Mouse (Mus musculus) kidney, adult 11 months (tissue): ENCODE measurements around the gene Sf3a3.
A peak's percentile ranks its signal among the peaks of the same experiment; 100 is the strongest.
"Not testable (repeated sequence)": the region's sequence is repeated elsewhere in the genome, so short reads cannot be mapped to it uniquely, and the experiment has no call there.

Source experiments
- DNase-seq: peaks from one replicate; pipeline ENCODE4 v3.0.0; 2022

Gene Sf3a3

DNA sequence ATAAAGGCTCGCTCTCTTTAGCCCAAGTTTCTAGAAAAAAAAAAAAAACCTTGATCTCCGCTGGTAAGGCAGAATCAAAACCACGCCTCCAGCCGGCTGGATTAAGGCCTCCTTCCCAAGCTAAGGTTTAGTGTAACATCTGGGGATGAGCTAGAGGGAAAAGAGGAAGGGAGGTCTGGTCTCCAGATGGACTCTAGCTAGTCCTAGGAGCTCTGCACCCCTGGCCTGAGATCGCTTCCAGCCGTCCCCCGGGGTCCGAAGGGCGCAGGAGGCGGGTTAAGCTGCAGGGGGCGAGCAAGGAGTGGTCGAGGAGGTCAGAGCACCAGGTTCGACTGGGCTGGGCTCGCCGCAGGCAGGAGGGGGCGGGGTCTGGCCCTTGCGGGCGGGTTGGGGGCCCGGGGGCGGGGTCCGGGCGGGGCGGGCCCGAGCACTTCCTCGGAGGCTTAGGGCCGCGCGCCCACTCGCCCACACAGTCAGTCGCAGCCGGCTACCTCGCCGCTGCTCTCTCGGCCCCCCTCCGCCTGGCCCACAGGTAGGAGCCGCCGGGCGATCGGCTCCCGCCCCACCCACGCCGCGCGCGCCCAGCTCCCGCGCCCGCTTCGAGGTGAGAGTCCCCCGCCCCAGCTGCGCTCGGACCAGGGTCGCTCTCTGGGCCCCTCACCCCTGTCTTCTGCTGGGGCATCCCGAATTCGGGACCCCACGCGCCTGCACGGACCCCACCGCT, 14.2 kb upstream of the Sf3a3 start, which contains the start of gene Fhl3:
TSS of gene Fhl3 (plus strand) at position 454 of the 724 bp plus-strand sequence.
- DNase-seq, result peak; percentile 80

DNA sequence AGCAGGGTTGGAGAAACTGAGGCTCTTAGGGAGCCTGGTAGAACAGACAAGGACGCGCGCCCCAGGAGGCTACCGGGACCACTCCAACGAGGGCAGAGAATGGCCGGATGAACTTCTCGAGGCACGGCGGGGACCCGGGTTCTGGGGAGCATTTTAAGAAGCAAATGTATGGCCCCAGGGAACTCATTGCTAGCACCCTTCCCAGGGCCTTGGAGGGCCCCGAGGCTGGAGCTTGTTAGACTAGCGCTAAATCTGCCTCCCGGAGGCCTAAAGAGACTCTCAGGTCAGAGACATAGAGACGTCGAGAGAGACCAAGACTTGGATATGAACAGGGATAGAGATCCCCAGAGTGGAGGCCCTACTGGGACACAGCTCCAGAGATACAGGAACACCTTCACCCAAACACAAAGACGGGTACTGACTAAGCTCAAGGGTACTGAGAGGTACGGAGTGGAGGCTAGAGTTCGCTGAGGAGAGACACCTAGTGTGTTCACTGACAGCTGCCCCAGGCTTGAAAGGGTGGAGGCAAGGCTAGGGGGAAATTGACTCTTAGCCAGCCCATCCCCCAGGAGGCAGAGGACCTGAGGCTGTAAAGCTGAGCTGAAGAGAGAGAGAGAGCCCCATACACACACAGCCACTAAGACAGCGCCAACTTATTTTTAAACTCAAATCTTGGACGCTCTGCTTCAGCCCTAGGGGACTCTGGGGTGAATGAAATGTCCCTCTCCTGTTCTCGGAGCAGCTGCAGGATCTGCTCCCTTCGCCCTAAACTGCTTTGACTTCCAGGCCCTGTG, 13.3 kb upstream of the Sf3a3 start:
- no peak for DNase-seq

DNA sequence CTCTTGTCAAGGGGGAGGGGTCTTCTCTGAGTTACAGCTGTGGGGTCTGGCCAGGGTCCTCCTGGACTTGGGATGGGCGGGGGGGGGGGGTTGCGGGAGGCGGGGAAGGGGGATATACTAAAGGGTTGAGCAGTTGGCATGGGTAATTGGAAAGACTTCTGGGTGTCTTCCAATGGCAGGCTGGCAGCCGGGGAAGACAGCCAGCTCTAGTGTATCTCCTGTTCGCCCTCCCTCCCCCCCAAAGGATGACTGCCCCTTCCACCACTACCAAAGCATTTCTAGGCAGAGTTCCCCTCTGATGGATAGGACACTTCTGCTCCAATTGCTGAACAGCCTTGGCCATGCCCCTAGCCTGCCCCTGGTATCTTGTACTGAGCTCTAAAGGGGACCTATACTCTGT, 12.7 kb upstream of the Sf3a3 start:
- DNase-seq, result no peak

DNA sequence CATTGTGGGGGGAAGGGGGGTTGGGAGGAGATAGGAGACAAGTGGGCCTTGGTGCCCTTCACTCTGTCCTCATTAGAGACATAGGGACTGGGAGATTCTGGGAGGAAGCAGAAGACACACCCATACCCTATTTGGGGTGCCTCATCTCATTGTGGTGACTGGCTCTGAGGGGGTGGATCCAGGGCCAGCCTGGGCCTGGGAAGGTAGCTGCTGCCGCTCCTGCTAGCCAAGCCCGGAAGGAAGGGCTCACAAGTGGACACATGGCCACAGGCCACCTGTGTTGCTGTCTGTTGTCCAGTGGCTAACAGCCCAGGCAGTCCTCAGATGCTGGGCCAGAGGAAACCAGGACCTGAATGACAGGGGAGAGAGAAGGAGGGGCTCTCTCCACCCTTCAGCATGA, 11.2 kb upstream of the Sf3a3 start:
- DNase-seq, result no peak

DNA sequence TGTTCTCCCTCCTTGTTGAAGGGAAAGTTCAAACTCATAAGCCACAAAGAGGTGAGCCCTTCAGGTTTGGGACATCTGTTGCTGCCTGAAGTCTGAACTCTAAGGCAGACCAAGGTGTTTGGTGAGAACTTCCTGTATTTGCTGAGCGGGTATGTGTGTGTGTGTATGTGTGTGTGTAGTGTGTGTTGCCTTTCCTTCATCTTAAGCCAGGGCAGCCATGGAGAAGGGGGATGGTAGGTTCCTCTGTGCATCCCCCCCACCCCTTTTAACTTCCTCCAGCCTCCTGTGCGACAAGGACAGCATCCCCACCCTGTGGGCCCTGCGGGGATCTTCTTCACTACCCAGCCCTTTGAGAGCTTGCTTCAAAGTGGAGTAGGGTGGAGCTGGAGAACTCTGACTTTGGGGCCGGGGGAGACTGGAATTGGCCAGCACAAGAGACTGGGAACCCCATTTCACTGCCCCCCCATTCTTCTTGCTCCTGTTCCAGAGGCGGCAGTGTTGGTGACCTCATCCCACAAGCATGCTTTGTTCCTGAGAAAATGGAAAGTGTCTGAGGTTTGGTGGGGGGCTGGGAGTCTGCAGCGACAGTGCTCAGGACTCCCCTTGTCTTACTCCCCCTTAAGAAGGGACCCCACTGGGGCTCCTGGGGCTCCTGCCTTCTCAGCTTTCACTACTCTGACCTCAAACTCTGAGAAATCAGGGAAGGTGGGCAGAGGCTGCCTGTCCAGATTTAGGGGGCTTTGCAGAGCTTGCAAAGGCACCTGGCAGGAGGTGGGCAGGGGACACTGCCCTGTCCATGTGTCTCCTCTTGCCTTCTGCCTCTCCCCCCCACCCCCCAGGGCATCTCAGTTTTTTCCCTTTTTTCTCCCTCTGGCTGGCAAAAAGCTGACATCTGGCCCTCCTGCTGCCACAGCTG, 10.4 kb upstream of the Sf3a3 start:
- DNase-seq, result no peak

DNA sequence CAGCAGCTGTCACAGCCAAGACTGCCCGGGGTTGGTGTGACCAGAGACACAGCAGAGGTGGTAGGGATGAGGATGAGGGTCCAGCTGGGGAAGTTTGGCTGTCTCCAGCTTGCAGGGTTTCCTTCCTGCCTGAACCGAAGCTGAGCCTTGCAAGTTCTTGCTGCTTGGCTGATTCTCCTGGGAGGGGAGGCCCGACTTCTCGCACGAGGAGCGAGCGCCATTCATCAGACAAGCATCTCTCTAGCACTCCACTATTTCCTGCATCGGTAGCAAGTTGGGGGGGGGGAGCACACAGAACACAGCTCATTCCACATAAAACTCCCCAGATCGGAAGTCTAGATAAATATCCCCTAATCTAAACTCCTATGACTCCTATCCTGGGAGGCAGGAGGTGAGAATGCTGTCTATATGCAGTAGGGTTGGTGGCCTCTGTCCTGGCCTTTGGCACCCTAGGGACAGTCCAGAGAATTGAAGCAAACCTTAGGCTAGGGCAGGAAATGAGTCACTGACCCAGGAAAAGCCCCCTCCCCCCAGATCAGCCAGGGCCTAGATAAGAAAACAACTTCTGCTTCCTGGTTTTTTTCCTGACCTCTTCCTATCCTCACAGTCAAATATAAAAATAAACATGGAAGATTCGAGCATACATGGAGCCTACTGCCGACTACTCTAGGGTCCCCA, 9.6 kb upstream of the Sf3a3 start:
- DNase-seq, result peak; percentile 52

DNA sequence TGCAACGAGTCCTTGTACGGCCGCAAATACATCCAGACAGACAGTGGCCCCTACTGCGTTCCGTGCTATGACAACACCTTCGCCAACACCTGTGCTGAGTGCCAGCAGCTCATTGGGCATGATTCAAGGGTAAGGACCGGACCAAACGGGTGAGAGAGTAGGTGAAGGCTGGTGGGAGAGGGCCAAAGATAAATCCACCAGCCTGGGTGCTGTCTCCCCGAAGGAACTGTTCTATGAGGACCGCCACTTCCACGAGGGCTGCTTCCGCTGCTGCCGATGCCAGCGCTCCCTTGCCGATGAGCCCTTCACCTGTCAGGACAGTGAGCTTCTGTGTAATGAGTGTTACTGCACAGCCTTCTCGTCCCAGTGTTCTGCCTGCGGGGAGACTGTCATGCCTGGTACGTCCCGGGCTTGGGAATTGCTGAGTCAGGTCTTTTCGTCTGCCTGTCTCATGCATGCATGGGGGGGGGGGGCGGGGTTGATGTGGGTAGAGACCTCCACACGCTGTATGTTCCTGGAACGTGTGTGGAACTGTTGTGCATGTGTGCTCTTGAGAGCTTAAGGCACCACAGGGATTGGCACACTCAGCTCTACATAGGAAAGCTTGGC, 8.8 kb upstream of the Sf3a3 start:
- DNase-seq, result no peak

DNA sequence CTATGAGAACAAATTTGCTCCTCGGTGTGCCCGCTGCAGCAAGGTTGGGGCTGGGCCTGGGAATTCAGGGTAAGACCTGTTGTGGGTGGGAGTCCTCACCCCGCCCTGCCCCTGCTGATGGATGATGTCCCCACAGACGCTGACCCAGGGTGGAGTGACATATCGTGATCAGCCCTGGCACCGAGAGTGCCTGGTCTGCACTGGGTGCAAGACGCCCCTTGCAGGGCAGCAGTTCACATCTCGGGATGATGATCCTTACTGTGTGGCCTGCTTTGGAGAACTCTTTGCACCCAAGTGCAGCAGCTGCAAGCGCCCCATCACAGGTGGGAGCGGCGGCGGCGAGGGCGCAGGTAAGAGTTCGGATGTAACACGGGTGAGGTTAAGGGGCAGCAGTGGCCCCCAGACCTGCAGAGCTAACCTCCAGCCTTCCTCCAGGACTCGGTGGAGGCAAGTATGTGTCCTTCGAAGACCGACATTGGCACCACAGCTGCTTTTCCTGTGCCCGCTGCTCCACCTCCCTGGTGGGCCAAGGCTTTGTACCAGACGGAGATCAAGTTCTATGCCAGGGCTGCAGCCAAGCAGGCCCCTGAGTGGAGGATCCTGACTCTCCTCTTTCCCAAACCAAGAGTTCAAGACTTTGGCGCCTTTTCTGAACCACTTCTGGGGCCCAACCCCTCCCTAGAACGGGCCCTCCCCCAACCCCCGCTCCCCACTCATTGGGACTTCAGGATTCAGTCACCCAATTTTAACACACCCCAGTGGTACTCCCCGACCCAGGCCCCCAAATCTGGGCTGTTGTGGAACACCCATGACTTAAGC, 7.0 kb upstream of the Sf3a3 start:
- not testable (repeated sequence) for DNase-seq

DNA sequence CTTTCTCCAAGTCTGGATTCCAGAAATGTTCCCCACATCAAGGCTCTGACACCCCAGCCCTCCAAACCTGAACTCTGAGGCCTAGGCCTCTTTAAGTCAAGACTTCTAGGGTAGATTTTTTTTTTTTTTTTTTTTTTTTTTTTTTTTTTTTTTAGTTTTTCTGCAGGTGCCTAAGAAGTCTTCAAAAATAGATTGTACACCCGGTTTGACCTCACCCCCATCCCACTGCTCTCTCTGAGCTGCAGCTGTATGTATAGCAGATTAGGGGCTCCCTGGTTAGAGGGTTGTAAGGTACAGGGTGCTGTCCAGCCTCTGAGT, 6.4 kb upstream of the Sf3a3 start:
- DNase-seq, result not testable (repeated sequence)

DNA sequence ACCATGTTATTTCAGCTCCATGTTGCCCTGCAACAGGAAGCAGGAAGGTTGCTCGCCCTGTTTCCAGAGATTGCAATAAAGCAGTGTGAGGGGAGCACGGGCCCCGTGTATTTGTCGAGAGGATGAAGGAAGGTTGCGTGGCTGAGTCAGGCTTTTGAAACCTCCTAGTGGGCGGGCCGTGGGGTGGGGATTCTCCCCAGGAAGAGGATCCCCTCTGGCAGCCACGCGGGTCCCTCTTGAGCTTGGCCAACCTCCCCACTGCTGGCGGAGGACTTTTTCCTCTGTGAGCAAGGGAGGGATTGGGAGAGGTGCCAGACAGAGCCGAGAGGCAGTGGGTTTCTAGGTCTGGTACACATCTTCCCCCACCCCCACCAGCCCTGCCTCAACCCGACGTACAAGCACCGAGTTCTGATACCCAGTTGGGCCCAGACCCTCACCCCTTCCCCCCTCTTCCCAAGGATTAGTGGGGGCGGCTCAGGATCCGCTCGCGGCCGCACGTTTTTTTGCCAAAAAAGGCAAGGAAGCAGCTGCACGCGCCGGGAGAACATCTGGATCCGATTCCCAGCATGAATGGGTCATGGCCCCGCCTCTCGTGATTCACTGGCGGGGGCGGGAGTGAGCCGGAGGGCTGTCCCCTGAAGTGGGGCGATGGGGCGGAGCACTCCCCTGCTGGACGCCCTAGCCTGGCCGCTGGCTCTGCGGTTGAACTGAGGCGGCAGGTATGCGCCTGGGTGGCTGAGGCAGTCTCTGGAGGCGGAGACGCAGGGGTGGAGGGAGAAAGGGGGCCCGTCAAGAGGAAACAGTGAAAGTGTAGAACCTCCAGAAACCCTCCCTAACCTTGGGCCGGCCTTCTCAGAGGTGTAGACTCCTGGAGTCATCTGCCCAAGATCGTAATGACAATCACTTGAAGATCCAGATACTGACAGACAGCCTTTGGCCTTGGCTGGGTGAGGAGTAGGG, 5.8 kb upstream of the Sf3a3 start:
- peak; percentile 90 for DNase-seq

DNA sequence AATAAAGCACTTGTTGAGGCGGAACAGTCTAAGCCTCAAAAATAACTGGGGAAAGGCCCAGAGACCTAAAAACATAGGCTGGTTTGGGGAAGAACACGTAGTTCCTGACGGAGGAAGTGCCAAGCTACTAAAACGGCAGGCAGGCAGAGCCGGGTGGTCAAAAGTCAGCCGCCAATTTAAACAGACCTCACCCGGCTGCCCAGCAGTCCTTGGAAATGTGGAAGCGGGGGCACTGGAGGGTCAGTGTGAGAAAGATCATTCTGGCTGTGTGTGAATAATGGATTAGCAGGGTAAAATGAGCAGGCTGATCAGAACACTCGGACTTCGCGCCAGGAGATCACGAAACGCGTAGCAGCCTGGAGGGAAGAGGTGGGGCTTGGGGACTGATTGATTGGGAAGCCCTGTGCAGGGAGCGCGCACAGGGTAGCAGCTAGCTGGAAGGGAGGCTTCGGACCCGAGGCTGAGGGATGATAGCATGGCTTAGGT, 4.6 kb upstream of the Sf3a3 start:
- DNase-seq, result peak; percentile 48

DNA sequence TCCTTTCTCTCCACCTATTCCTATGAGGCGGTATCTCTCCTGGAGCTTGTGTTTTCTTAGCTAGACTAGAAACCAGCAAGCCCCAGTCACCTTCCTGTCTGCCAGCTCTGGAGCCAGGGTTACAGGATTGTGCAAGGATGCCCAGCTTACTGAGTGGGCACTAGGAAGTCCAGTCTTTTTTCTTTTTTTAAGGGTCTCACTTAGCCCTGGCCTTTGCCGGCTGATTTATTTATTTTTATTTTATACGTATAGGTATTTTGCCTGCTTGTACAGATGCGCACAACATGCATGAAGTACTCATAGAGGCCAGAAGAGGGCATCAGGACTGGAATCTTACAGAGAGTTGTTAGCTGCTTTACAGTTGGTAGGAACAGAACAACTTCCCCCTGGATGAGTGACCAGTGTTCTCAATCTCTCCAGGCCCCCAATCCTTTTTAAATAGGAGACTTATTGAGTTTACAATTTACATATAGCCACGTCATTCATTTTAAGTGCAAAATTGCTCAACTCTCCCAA, 3.7 kb upstream of the Sf3a3 start:
- no peak for DNase-seq

DNA sequence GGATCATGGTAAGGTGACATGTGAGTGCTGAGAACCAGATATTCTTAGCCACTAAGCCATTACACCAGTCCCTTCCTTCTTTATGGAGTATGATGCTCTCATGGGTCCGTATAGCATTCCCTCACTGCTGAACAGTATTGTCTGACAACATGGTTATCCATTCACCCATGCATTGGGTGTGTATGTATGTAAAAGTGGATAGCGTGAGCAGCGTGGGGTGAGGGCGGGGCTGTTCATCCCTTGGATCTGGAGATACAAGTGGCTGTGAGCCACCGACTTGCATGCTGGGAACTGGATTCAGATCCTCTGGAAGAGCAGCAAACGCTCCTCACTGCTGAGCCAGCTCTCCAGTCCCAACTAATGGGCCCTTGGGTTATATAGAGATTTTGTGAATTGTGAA, 2.0 kb upstream of the Sf3a3 start:
- DNase-seq, result no peak

DNA sequence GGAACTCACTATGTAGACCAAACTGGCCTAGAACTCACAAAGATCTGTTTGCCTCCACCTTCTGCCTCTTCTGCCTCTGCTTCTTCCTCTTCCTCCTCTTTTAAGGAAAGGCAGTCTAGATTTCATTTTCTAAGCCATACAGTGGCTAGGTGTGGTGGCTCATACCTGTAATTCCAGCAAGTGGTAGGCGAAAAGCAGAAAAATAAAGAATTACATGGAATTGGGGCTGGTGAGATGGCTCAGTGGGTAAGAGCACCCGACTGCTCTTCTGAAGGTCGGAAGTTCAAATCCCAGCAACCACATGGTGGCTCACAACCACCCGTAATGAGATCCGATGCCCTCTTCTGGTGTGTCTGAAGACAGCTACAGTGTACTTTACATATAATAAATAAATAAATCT, 726 bp upstream of the Sf3a3 start:
- not testable (repeated sequence) for DNase-seq

DNA sequence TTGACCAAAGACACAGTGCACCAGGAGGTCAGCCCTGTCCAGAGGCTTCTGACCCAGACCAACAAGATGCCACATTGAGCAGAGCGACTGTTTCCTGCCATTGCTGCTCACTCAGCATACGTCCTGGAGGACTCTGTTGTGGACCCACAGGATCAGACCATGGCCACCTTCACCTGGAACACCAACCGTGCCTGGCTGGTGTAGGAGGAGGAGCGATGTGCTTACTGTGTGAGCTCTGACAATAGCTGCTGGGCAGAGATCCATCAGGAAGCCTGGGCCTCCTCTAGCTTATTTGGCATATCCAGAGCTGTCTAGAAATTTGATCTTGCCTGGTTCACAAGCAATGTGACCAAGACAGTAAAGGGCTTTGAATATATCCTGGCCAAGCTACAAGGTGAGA, 4.5 kb downstream of the Sf3a3 start:
- no peak for DNase-seq

DNA sequence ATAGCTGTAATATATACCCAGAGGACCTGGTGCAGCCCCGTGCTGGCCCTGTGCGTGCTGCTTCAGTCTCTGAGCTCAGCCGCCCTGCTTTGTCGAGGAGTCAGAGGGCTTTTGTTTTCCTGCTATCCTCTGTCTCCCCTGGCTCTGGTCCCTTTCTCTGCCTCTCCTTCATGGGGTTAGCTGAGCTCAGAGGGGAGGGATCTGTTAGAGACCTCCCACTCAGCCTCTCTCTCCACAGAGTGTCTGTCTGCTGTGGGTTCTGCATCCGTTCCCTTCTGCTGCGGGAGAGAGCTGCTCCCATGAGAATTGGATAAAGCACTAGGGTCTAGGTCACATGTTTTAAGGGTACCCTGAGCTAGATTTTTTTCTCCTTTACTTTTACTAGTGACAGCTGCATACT, 11.5 kb downstream of the Sf3a3 start:
- no peak for DNase-seq

DNA sequence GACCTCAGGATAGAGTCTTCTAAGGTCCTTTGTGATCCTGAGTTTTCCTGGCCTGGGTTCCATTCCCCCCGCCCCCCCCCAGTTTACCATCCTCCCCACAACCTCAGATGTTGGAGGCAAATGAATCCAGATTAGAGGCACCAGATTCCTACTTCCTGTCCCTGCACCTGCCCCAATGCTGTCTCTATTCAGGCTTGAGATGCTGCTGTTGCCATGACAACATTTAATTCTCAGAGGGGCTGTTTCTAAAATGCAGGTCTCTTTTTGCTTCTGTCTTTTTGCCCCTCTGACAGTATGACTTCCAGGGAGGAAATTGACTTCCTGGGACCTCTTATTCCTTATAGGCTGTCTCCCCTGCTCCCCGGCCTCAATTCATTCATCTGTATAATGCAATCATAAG, 22.4 kb downstream of the Sf3a3 start:
- DNase-seq, result no peak

DNA sequence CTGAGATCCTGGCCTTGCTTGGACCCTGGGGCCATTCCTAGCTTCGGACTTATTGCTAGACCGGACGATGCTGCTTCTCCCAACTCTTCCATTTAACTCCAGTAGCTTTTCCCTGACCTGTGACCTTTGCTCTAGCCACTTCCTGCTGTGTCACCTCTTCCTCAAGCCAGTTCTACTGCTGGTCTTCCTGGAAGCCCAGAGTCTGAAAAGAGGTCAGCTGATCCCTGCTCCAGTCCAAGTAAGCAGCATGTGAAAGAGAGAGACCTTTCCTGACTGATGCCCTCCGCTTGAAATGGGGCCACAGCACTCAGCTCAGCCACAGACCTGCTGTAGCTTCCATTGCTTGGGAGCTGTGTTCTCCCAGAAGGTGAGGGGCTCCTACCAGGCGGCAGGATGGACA, 22.9 kb downstream of the Sf3a3 start:
- DNase-seq, result no peak

DNA sequence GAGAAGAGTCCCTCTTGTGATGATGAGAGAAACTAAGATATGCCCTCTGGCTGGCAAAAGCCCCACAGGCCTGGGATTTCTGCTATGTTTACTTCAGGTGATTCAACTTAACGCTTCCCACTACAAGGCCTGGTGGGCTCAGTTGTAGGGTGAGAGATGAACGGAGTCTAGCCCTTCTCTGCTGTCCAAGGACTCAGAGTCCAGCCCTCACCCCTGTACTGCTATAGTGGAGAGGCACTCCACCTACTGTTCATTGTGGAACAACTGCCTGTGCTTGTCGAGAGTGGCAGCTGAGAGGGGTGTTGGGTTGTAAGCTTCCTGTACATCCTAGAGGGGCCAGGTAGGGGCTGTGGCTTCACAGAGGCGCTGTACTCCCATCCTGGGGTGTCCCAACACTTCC, 23.4 kb downstream of the Sf3a3 start:
- no peak for DNase-seq

DNA sequence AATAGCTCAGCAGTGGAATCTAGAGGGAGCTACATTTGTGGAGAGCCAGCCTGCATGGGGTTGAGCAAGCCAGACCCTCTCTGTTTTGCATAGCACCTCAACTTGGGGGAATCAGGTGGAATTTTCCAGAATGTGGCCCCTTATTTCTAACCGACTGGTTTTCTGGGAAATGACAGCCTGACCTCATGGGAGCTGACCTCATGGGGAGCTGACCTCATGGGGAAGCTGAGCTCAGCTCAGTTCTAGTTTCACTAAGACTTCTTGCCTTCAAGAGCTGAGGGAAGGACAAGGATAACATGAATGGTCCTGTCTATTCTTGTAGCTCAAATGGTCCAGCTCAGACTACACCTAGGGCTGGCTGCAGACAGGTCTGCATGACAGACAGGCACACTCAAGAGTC, 24.2 kb downstream of the Sf3a3 start:
- DNase-seq, result no peak
